ENCODE assay signal across 9 mouse cellular contexts in the genomic region with DNA sequence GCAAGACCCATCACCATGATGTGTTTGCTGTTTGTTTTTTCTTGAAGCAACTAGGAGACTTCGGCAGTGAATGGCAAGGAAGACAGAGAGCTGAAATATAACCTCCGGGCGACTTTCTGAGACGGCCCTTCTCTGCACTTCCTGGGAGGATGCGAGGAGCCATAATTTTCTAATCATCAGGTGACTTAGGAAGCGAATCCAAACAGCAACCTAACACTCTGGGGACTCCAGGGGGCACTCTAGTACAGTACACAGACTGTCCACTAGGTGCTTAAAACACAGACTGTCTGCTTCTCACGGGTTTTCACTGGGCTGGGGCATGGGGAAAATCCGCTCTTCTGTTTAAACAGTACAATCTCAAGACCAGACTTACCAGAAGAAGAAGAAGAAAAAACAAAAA. TPM values are rescaled to one million over a fixed set of nuclear protein-coding genes. Genes with fewer than 3 reads are reported as not detected.
DNase-seq lines count a peak whose midpoint lies in the region; ATAC-seq lines count a peak whose summit lies in the region.
"Had no signal": no experiment of that assay in that cellular context is flagged by ENCODE, and none has a peak within 500 bp of the region (broad histone marks: within the 10 kb centered on the region; RNA-seq: fewer than 3 reads in every experiment).

No protein-coding gene starts in this region.

- no peaks in the 10 kb centered on the region for H3K9me3 ChIP-seq in forebrain, embryonic 13.5 days (replicated peaks)
- H3K9me3 ChIP-seq in hindbrain, embryonic 11.5 days (ENCODE audit: control insufficient read depth, low read length), result no peaks in the 10 kb centered on the region

- no peak overlapping the region for H3K4me3 ChIP-seq in forebrain, embryonic 13.5 days
- H3K4me3 ChIP-seq in hindbrain, embryonic 11.5 days (ENCODE audit: low read depth, low read length), result no peak overlapping the region

- peak; percentile 53 for DNase-seq in gastrocnemius, postnatal 10 days
- no peak for DNase-seq in gastrocnemius, adult 8-10 months (ENCODE audit: low spot score in 2 of 2)
- peak; percentile 63 for DNase-seq in c-Kit-positive CD71-positive TER-119-negative erythroid progenitor cells, embryonic 14.5 days (ENCODE audit: low read depth)
- peak; percentile 79 for DNase-seq in hindbrain, embryonic 11.5 days (ENCODE audit: low spot score)
- DNase-seq in layer of hippocampus, adult 9-10 months (ENCODE audit: low spot score), result peak; percentile 74
- peak; percentile 88 for DNase-seq in lung, postnatal 36 days
- peak; percentile 65 for DNase-seq in right cerebral cortex, postnatal 25 days

- 14% methylated on average over 8 of the region's 8 CpGs for WGBS in forebrain, embryonic 13.5 days
- 24% methylated on average over 8 of the region's 8 CpGs for WGBS in hindbrain, embryonic 11.5 days

- H3K36me3 ChIP-seq in forebrain, embryonic 13.5 days (ENCODE audit: poor library complexity, severe bottlenecking), result no peaks in the 10 kb centered on the region
- H3K36me3 ChIP-seq in hindbrain, embryonic 11.5 days (ENCODE audit: control insufficient read depth, insufficient read depth, low read length), result no peaks in the 10 kb centered on the region

- H3K9ac ChIP-seq in forebrain, embryonic 13.5 days, result 0 out of 2 replicates have a peak overlapping the region, but pooled peaks have one; percentile 23
- H3K9ac ChIP-seq in hindbrain, embryonic 11.5 days (ENCODE audit: low read depth, low read length), result no peak overlapping the region

- no peak overlapping the region for H3K27ac ChIP-seq in forebrain, embryonic 13.5 days
- no peak overlapping the region for H3K27ac ChIP-seq in hindbrain, embryonic 11.5 days (ENCODE audit: low read depth, low read length)

- H3K4me2 ChIP-seq in forebrain, embryonic 13.5 days, result 0 out of 2 replicates have a peak overlapping the region, but pooled peaks have one; percentile 14
- H3K4me2 ChIP-seq in hindbrain, embryonic 11.5 days (replicated peaks; ENCODE audit: low read depth, low read length), result no peak overlapping the region

- H3K4me1 ChIP-seq in forebrain, embryonic 13.5 days, result peaks cover 28% of the 10 kb centered on the region
- peaks cover 6% of the 10 kb centered on the region for H3K4me1 ChIP-seq in hindbrain, embryonic 11.5 days (replicated peaks; ENCODE audit: control insufficient read depth, insufficient read depth, low read length)

- H3K27me3 ChIP-seq in forebrain, embryonic 13.5 days, result peaks cover 8% of the 10 kb centered on the region; the same call in 1 of the 2 replicates
- peaks cover 7% of the 10 kb centered on the region for H3K27me3 ChIP-seq in hindbrain, embryonic 11.5 days (ENCODE audit: control insufficient read depth, insufficient read depth, low read length)

- ATAC-seq in forebrain, embryonic 13.5 days, result peak; percentile 53
- no peak for ATAC-seq in hindbrain, embryonic 11.5 days (ENCODE audit: low FRiP score)

RNA-seq across cellular contexts. Expression of gene Ebf4, which starts 3.5 kb away (rescaled TPM):
- total RNA-seq in gastrocnemius, postnatal 10 days (2021), result 1 to 10 TPM; 1.5 to 1.9 TPM
- under 1 TPM; 0.12 to 0.29 (median 0.20) TPM for total RNA-seq in gastrocnemius, adult 8-10 months (2022)
- 2.1 and 2.6 TPM in 2 replicates for polyA plus RNA-seq in forebrain, embryonic 13.5 days (2015; fragmentation: Nextera tagmentation; extraction: Ambion mirVana)
- 1.1 and 1.2 TPM in 2 replicates for polyA plus RNA-seq in hindbrain, embryonic 11.5 days (2014; fragmentation: Nextera tagmentation; extraction: Ambion mirVana)
- polyA plus RNA-seq: G1E had no signal

RNA-seq across cellular contexts. Expression of gene Idh3b, which starts 7.1 kb away (rescaled TPM):
- total RNA-seq in gastrocnemius, postnatal 10 days (2021), result 100 to 1,000 TPM; 365 to 419 TPM
- 100 to 1,000 TPM; 364 to 434 (median 425) TPM for total RNA-seq in gastrocnemius, adult 8-10 months (2022)
- polyA plus RNA-seq in forebrain, embryonic 13.5 days (2015; fragmentation: Nextera tagmentation; extraction: Ambion mirVana), result 153 and 172 TPM in 2 replicates
- 141 and 147 TPM in 2 replicates for polyA plus RNA-seq in hindbrain, embryonic 11.5 days (2014; fragmentation: Nextera tagmentation; extraction: Ambion mirVana)

RNA-seq across cellular contexts. Expression of gene Nop56, which starts 17.2 kb away (rescaled TPM):
- 10 to 100 TPM; 46.8 to 54.5 TPM for total RNA-seq in gastrocnemius, postnatal 10 days (2021)
- 10 to 100 TPM; 28.5 to 45.1 (median 31.8) TPM for total RNA-seq in gastrocnemius, adult 8-10 months (2022)
- 288 and 308 TPM in 2 replicates for polyA plus RNA-seq in forebrain, embryonic 13.5 days (2015; fragmentation: Nextera tagmentation; extraction: Ambion mirVana)
- 297 and 331 TPM in 2 replicates for polyA plus RNA-seq in hindbrain, embryonic 11.5 days (2014; fragmentation: Nextera tagmentation; extraction: Ambion mirVana)

Comparison
In these comparisons a context has a peak if more than half of its experiments do, and no peak if none do; other contexts are left out.
1. DNase-seq: peak in gastrocnemius, postnatal 10 days (single experiment), c-Kit-positive CD71-positive TER-119-negative erythroid progenitor cells, embryonic 14.5 days (single experiment), hindbrain, embryonic 11.5 days (single experiment), layer of hippocampus, adult 9-10 months (single experiment), lung, postnatal 36 days (single experiment) and right cerebral cortex, postnatal 25 days (single experiment); none in gastrocnemius, adult 8-10 months (0 of 2).